In the genomic region with DNA sequence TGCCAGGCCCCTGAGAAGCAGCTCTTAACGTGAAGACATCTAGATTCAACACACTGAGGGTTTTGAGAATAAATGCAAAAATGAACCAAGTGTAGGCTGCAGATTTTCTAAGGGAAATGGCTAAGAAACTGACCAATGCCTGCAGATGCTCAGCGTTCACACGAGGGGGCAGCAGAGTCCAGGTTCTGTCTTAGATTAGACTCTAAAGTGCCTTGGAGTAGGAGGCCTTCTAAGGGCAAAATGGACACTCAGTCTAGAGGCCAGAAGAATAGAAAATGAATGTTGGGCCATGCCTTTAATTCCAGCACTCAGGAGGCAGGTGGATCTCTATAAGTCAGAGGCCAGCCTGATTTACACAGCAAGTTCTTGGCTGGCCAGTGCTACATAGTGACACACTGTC, we compare ENCODE assay signal across 9 mouse cellular contexts. TPM values are rescaled to one million over a fixed set of nuclear protein-coding genes. Genes with fewer than 3 reads are reported as not detected.
DNase-seq lines count a peak whose midpoint lies in the region; ATAC-seq and TF ChIP-seq lines count a peak whose summit lies in the region.
"Had no signal": no experiment of that assay in that cellular context is flagged by ENCODE, and none has a peak within 500 bp of the region (broad histone marks: within the 10 kb centered on the region; RNA-seq: fewer than 3 reads in every experiment).

No protein-coding gene starts in this region.

- no peaks in the 10 kb centered on the region for H3K4me1 ChIP-seq in forebrain, embryonic 11.5 days (replicated peaks; ENCODE audit: control insufficient read depth, insufficient read depth, low read length)
- H3K4me1 ChIP-seq in forebrain, embryonic 15.5 days, result peaks cover 5% of the 10 kb centered on the region; the same call in 1 of the 2 replicates
- peaks cover 2% of the 10 kb centered on the region for H3K4me1 ChIP-seq in testis, adult 2 months (ENCODE audit: control insufficient read depth, insufficient read depth, low read length)
- H3K4me1 ChIP-seq in hindbrain, embryonic 15.5 days (replicated peaks), result peaks cover 8% of the 10 kb centered on the region
- H3K4me1 ChIP-seq in liver, adult 2 months (ENCODE audit: control insufficient read depth, insufficient read depth, low read length), result no peaks in the 10 kb centered on the region

- no peaks in the 10 kb centered on the region for H3K9me3 ChIP-seq in forebrain, embryonic 11.5 days (ENCODE audit: control insufficient read depth, low read length)
- H3K9me3 ChIP-seq in forebrain, embryonic 15.5 days, result no peaks in the 10 kb centered on the region
- no peaks in the 10 kb centered on the region for H3K9me3 ChIP-seq in hindbrain, embryonic 15.5 days

- no peak for ATAC-seq in forebrain, embryonic 11.5 days (replicated peaks; ENCODE audit: low FRiP score)
- no peak for ATAC-seq in forebrain, embryonic 15.5 days (replicated peaks)
- peak; percentile 78; the same call in 1 of the 2 replicates for ATAC-seq in hindbrain, embryonic 15.5 days (ENCODE audit: low FRiP score, low read depth)

- H3K4me3 ChIP-seq in forebrain, embryonic 11.5 days (ENCODE audit: low read depth, low read length), result no peak overlapping the region
- no peak overlapping the region for H3K4me3 ChIP-seq in forebrain, embryonic 15.5 days
- no peak overlapping the region for H3K4me3 ChIP-seq in testis, adult 2 months (ENCODE audit: control insufficient read depth, low read depth, low read length)
- no peak overlapping the region for H3K4me3 ChIP-seq in hindbrain, embryonic 15.5 days
- no peak overlapping the region for H3K4me3 ChIP-seq in liver, adult 2 months (ENCODE audit: insufficient read depth, low read depth, low read length)

- H3K36me3 ChIP-seq in forebrain, embryonic 11.5 days (ENCODE audit: control insufficient read depth, insufficient read depth, low read length), result no peaks in the 10 kb centered on the region
- H3K36me3 ChIP-seq in forebrain, embryonic 15.5 days, result no peaks in the 10 kb centered on the region
- no peaks in the 10 kb centered on the region for H3K36me3 ChIP-seq in testis, adult 2 months (ENCODE audit: control insufficient read depth, insufficient read depth, low read length)
- no peaks in the 10 kb centered on the region for H3K36me3 ChIP-seq in hindbrain, embryonic 15.5 days
- no peaks in the 10 kb centered on the region for H3K36me3 ChIP-seq in liver, adult 2 months (ENCODE audit: control insufficient read depth, insufficient read depth, low read length)

- under 1% methylated on average over 3 of the region's 3 CpGs for WGBS in forebrain, embryonic 11.5 days
- WGBS in forebrain, embryonic 15.5 days, result under 1% methylated on average over 3 of the region's 3 CpGs
- 2% methylated on average over 3 of the region's 3 CpGs for WGBS in hindbrain, embryonic 15.5 days
- WGBS in liver, adult 2 months, result 0% methylated on average over 3 of the region's 3 CpGs

- H3K27me3 ChIP-seq in forebrain, embryonic 11.5 days (ENCODE audit: control insufficient read depth, insufficient read depth, low read length), result no peaks in the 10 kb centered on the region
- no peaks in the 10 kb centered on the region for H3K27me3 ChIP-seq in forebrain, embryonic 15.5 days
- no peaks in the 10 kb centered on the region for H3K27me3 ChIP-seq in testis, adult 2 months (ENCODE audit: control insufficient read depth, insufficient read depth, low read length)
- no peaks in the 10 kb centered on the region for H3K27me3 ChIP-seq in hindbrain, embryonic 15.5 days
- no peaks in the 10 kb centered on the region for H3K27me3 ChIP-seq in liver, adult 2 months (ENCODE audit: control insufficient read depth, insufficient read depth, low read length)

- DNase-seq in forebrain, embryonic 11.5 days (ENCODE audit: low spot score), result peak; percentile 78
- no peak for DNase-seq in testis, postnatal 14 days (ENCODE audit: low spot score)
- peak; percentile 75 to 78 for DNase-seq in cerebellum, postnatal 14 days
- DNase-seq in liver, adult 2 months (ENCODE audit: extremely low read depth, low read depth, low spot score), result peak; percentile 24
- DNase-seq in retina, postnatal 1 day, result peak; percentile 76

- H3K79me2 ChIP-seq in liver, adult 2 months (ENCODE audit: control insufficient read depth, insufficient read depth, low read length), result no peaks in the 10 kb centered on the region

- H3K4me2 ChIP-seq in forebrain, embryonic 11.5 days (ENCODE audit: low read depth, low read length, severe bottlenecking), result no peak overlapping the region
- H3K4me2 ChIP-seq in forebrain, embryonic 15.5 days (replicated peaks), result no peak overlapping the region
- H3K4me2 ChIP-seq in hindbrain, embryonic 15.5 days, result no peak overlapping the region

- TF ChIP-seq CTCF in testis, adult 2 months (IDR thresholded peaks at IDR 0.05; ENCODE audit: control insufficient read depth, insufficient read depth, insufficient replicate concordance, low read depth, low read length), result peak; percentile 51; the same call in 1 of the 2 replicates
- TF ChIP-seq CTCF in liver, adult 2 months (IDR thresholded peaks at IDR 0.05; ENCODE audit: low read depth, low read length), result peak; percentile 81

- TF ChIP-seq POLR2A in testis, adult 2 months (IDR thresholded peaks at IDR 0.05; ENCODE audit: control insufficient read depth, low read depth, low read length), result no peak
- TF ChIP-seq POLR2A in liver, adult 2 months (IDR thresholded peaks at IDR 0.05; ENCODE audit: extremely low read depth, insufficient read depth, low read length), result no peak

- no peak overlapping the region for H3K9ac ChIP-seq in forebrain, embryonic 11.5 days (ENCODE audit: low read length)
- no peak overlapping the region for H3K9ac ChIP-seq in forebrain, embryonic 15.5 days (replicated peaks)
- no peak overlapping the region for H3K9ac ChIP-seq in hindbrain, embryonic 15.5 days
- no peak overlapping the region for H3K9ac ChIP-seq in liver, adult 2 months (ENCODE audit: low read depth, low read length)

- no peak overlapping the region for H3K27ac ChIP-seq in forebrain, embryonic 11.5 days (ENCODE audit: low read depth, low read length)
- H3K27ac ChIP-seq in forebrain, embryonic 15.5 days (replicated peaks), result no peak overlapping the region
- no peak overlapping the region for H3K27ac ChIP-seq in testis, adult 2 months (ENCODE audit: control insufficient read depth, insufficient read depth, low read depth, low read length)
- no peak overlapping the region for H3K27ac ChIP-seq in hindbrain, embryonic 15.5 days (replicated peaks)
- no peak overlapping the region for H3K27ac ChIP-seq in liver, adult 2 months (replicated peaks; ENCODE audit: insufficient read depth, low read depth, low read length)

RNA-seq across cellular contexts. Expression of gene Trim56, which starts 15.5 kb away (rescaled TPM):
- 6.2 and 7.6 TPM in 2 replicates for polyA plus RNA-seq in forebrain, embryonic 11.5 days (2014; fragmentation: Nextera tagmentation; extraction: Ambion mirVana)
- 3.4 and 3.7 TPM in 2 replicates for polyA plus RNA-seq in forebrain, embryonic 15.5 days (2015; fragmentation: Nextera tagmentation; extraction: Ambion mirVana)
- polyA plus RNA-seq in testis, adult 2 months (2012; rRNA removed), result 0.58 and 0.76 TPM in 2 replicates
- polyA plus RNA-seq in hindbrain, embryonic 15.5 days (2015; fragmentation: Nextera tagmentation; extraction: Ambion mirVana), result 3.4 and 4.5 TPM in 2 replicates
- total RNA-seq in liver, adult 2 months (2014; rRNA removed), result 9.3 and 11.2 TPM in 2 replicates
- 4.3 and 5.7 TPM in 2 replicates for polyA plus RNA-seq in liver, adult 2 months (2012; rRNA removed)

RNA-seq across cellular contexts. Expression of gene Muc3, which starts 17.6 kb away (rescaled TPM):
- not detected in 2 replicates for polyA plus RNA-seq in forebrain, embryonic 11.5 days (2014; fragmentation: Nextera tagmentation; extraction: Ambion mirVana)
- not detected in 2 replicates for polyA plus RNA-seq in forebrain, embryonic 15.5 days (2015; fragmentation: Nextera tagmentation; extraction: Ambion mirVana)
- polyA plus RNA-seq in testis, adult 2 months (2012; rRNA removed), result 24.7 and 26.0 TPM in 2 replicates
- not detected in 2 replicates for polyA plus RNA-seq in hindbrain, embryonic 15.5 days (2015; fragmentation: Nextera tagmentation; extraction: Ambion mirVana)
- total RNA-seq in liver, adult 2 months (2014; rRNA removed), result 0.28 TPM in 1 of 2 replicates, not detected in the other
- polyA plus RNA-seq in liver, adult 2 months (2012; rRNA removed), result 0.19 and 0.37 TPM in 2 replicates
- total RNA-seq: left cerebral cortex, postnatal 10 days had no signal

RNA-seq across cellular contexts. Expression of gene Serpine1, which starts 59.4 kb away (rescaled TPM):
- polyA plus RNA-seq in forebrain, embryonic 11.5 days (2014; fragmentation: Nextera tagmentation; extraction: Ambion mirVana), result 0.20 TPM in 1 of 2 replicates, not detected in the other
- 0.14 and 0.28 TPM in 2 replicates for polyA plus RNA-seq in forebrain, embryonic 15.5 days (2015; fragmentation: Nextera tagmentation; extraction: Ambion mirVana)
- polyA plus RNA-seq in testis, adult 2 months (2012; rRNA removed), result 0.72 and 0.88 TPM in 2 replicates
- polyA plus RNA-seq in hindbrain, embryonic 15.5 days (2015; fragmentation: Nextera tagmentation; extraction: Ambion mirVana), result 0.17 and 0.29 TPM in 2 replicates
- total RNA-seq in liver, adult 2 months (2014; rRNA removed), result 0.83 and 1.9 TPM in 2 replicates
- polyA plus RNA-seq in liver, adult 2 months (2012; rRNA removed), result 0.12 and 0.32 TPM in 2 replicates

Comparison
In these comparisons a context has a peak if more than half of its experiments do, and no peak if none do; other contexts are left out.
1. RNA of gene Muc3, which starts 17.6 kb away (polyA plus RNA-seq): 24.7 to 26.0 TPM in testis, adult 2 months; 0.19 to 0.37 TPM in liver, adult 2 months, not detected in forebrain, embryonic 11.5 days, not detected in forebrain, embryonic 15.5 days and not detected in hindbrain, embryonic 15.5 days; every median in the first group is over 10 times any median in the second.